Mouse (Mus musculus) CH12.LX (cell line): Measurements from ENCODE around the gene Actn2. TPM values are rescaled to one million over a fixed set of nuclear protein-coding genes. Genes with fewer than 3 reads are reported as not detected.

Experiments used
- DNase-seq: peaks from one replicate; pipeline ENCODE4 v3.0.0-alpha.2; 2013; ENCODE audit errors: extremely low read depth
- H3K27ac ChIP-seq: 2 replicates; pipeline ENCODE4 v1.5.1; 2012; ENCODE audit warnings: low read depth, mild to moderate bottlenecking, control low read depth, moderate library complexity; ENCODE audit not compliant: insufficient read depth
- H3K27me3 ChIP-seq: replicated peaks from 2 replicates; pipeline ENCODE3; 2012; ENCODE audit warnings: inconsistent platforms
- H3K36me3 ChIP-seq, 2 experiments: replicated peaks in 1 of 2; 2 replicates each; pipeline versions ENCODE3 to v1.6.1; 2012; ENCODE audit warnings: inconsistent platforms in 1 of 2, low read length in 1 of 2, mild to moderate bottlenecking in 1 of 2, mixed read lengths in 1 of 2, moderate library complexity in 1 of 2; ENCODE audit not compliant: control insufficient read depth in 1 of 2, insufficient read depth in 1 of 2
- H3K4me1 ChIP-seq, 2 experiments: 2 replicates each; pipeline ENCODE4 v1.6.1; 2012; ENCODE audit warnings: inconsistent platforms in 1 of 2, moderate library complexity in 1 of 2; ENCODE audit not compliant: insufficient read depth in 2 of 2, control insufficient read depth in 1 of 2
- H3K4me2 ChIP-seq: 2 replicates; pipeline ENCODE4 v1.6.1; 2012; ENCODE audit warnings: low read depth, mild to moderate bottlenecking, control low read depth; ENCODE audit not compliant: poor library complexity, insufficient read depth, severe bottlenecking
- H3K4me3 ChIP-seq, 3 experiments: fragments of 150-350 bp in 1 of 3; sonication (generic) in 1 of 3; replicated peaks in 1 of 3; 2 replicates each; pipeline versions ENCODE3 to v1.5.1; 2011 to 2012; ENCODE audit warnings: low read depth in 2 of 3, low read length in 2 of 3, mild to moderate bottlenecking in 2 of 3, moderate library complexity in 2 of 3, control low read depth in 1 of 3, improper control_type of control experiment in 1 of 3, inconsistent platforms in 1 of 3, mixed read lengths in 1 of 3; ENCODE audit not compliant: poor library complexity in 1 of 3
- H3K79me2 ChIP-seq: replicated peaks from 2 replicates; pipeline ENCODE4 v1.6.1; 2012; ENCODE audit warnings: mild to moderate bottlenecking, moderate library complexity; ENCODE audit not compliant: control insufficient read depth, poor library complexity, insufficient read depth, severe bottlenecking; ENCODE audit errors: extremely low read depth
- H3K9ac ChIP-seq: 2 replicates; pipeline ENCODE4 v1.6.1; 2012; ENCODE audit warnings: low read depth, mild to moderate bottlenecking, control low read depth, moderate library complexity; ENCODE audit not compliant: insufficient read depth
- H3K9me3 ChIP-seq: replicated peaks from 2 replicates; pipeline ENCODE3; 2012; ENCODE audit warnings: low read length, inconsistent platforms, mixed read lengths
- BHLHE40 ChIP-seq: IDR thresholded peaks from 2 replicates; pipeline ENCODE4 v1.6.1; 2011; ENCODE audit warnings: mild to moderate bottlenecking, low read depth, low read length, improper control_type of control experiment
- CHD2 ChIP-seq: IDR thresholded peaks from 2 replicates; pipeline ENCODE4 v1.6.1; 2011; ENCODE audit warnings: low read length, improper control_type of control experiment
- CTCF ChIP-seq, 2 experiments: IDR thresholded peaks in 1 of 2; conservative IDR thresholded peaks in 1 of 2; 2 replicates each; pipeline ENCODE4 v1.5.1; 2011 to 2012; ENCODE audit warnings: low read depth in 2 of 2, low read length in 2 of 2, improper control_type of control experiment in 1 of 2, inconsistent platforms in 1 of 2, mild to moderate bottlenecking in 1 of 2, moderate library complexity in 1 of 2
- ETS1 ChIP-seq: conservative IDR thresholded peaks from 2 replicates; pipeline ENCODE4 v1.6.1; 2012; ENCODE audit warnings: low read depth, mild to moderate bottlenecking, inconsistent platforms, low read length, improper control_type of control experiment, moderate library complexity
- GABPA ChIP-seq: IDR thresholded peaks from 2 replicates; pipeline ENCODE4 v1.6.1; 2012; ENCODE audit warnings: low read depth, low read length, improper control_type of control experiment, inconsistent platforms; ENCODE audit not compliant: insufficient replicate concordance
- HCFC1 ChIP-seq: IDR thresholded peaks from 2 replicates; pipeline ENCODE4 v1.6.1; 2012; ENCODE audit warnings: low read depth, mild to moderate bottlenecking, inconsistent platforms, low read length, improper control_type of control experiment
- IRF4 ChIP-seq: IDR thresholded peaks from 2 replicates; pipeline ENCODE4 v1.6.1; 2014; ENCODE audit warnings: low read depth, mild to moderate bottlenecking, inconsistent platforms, low read length, improper control_type of control experiment
- JUN ChIP-seq: IDR thresholded peaks from 2 replicates; pipeline ENCODE4 v1.6.1; 2011; ENCODE audit warnings: low read depth, mild to moderate bottlenecking, low read length, improper control_type of control experiment, moderate library complexity; ENCODE audit not compliant: insufficient read depth
- JUND ChIP-seq: conservative IDR thresholded peaks from 2 replicates; pipeline ENCODE4 v1.6.1; 2011; ENCODE audit warnings: low read depth, low read length, improper control_type of control experiment
- KAT2A ChIP-seq: IDR thresholded peaks from 2 replicates; pipeline ENCODE4 v1.6.1; 2012; ENCODE audit warnings: low read length, improper control_type of control experiment, inconsistent platforms; ENCODE audit not compliant: insufficient replicate concordance
- MAX ChIP-seq: IDR thresholded peaks from 2 replicates; pipeline ENCODE4 v1.6.1; 2011; ENCODE audit warnings: low read length, improper control_type of control experiment
- MAZ ChIP-seq: IDR thresholded peaks from 2 replicates; pipeline ENCODE4 v1.6.1; 2012; ENCODE audit warnings: low read depth, mild to moderate bottlenecking, inconsistent platforms, low read length, improper control_type of control experiment, moderate library complexity
- MXI1 ChIP-seq: IDR thresholded peaks from 2 replicates; pipeline ENCODE4 v1.6.1; 2011; ENCODE audit warnings: mild to moderate bottlenecking, low read depth, low read length, improper control_type of control experiment
- MYC ChIP-seq: IDR thresholded peaks from 2 replicates; pipeline ENCODE4 v1.6.1; 2011; ENCODE audit warnings: low read depth, mild to moderate bottlenecking, improper control_type of control experiment, low read length
- NELFE ChIP-seq: IDR thresholded peaks from 2 replicates; pipeline ENCODE4 v1.6.1; 2011; ENCODE audit warnings: low read depth, low read length, improper control_type of control experiment
- PAX5 ChIP-seq: IDR thresholded peaks from 2 replicates; pipeline ENCODE4 v1.6.1; 2012; ENCODE audit warnings: low read length, inconsistent platforms, mixed read lengths
- POLR2A ChIP-seq: IDR thresholded peaks from 2 replicates; pipeline ENCODE4 v1.6.1; 2011; ENCODE audit warnings: low read depth, mild to moderate bottlenecking, improper control_type of control experiment, low read length
- SIN3A ChIP-seq: IDR thresholded peaks from 2 replicates; pipeline ENCODE4 v1.6.1; 2012; ENCODE audit warnings: low read length, improper control_type of control experiment, inconsistent platforms
- TBP ChIP-seq: conservative IDR thresholded peaks from 2 replicates; pipeline ENCODE4 v1.6.1; 2011; ENCODE audit warnings: low read depth, low read length, improper control_type of control experiment
- TCF12 ChIP-seq: IDR thresholded peaks from 2 replicates; pipeline ENCODE4 v1.6.1; 2014; ENCODE audit warnings: low read depth, mild to moderate bottlenecking, inconsistent platforms, low read length, improper control_type of control experiment
- USF1 ChIP-seq: IDR thresholded peaks from 2 replicates; pipeline ENCODE4 v1.6.1; 2014; ENCODE audit warnings: low read depth, mild to moderate bottlenecking, inconsistent platforms, low read length, improper control_type of control experiment
- USF2 ChIP-seq: conservative IDR thresholded peaks from 2 replicates; pipeline ENCODE4 v1.6.1; 2011; ENCODE audit warnings: low read depth, low read length, improper control_type of control experiment
- ZC3H11A ChIP-seq: IDR thresholded peaks from 2 replicates; pipeline ENCODE4 v1.6.1; 2012; ENCODE audit warnings: low read depth, mild to moderate bottlenecking, inconsistent platforms, low read length, improper control_type of control experiment
- ZKSCAN1 ChIP-seq: IDR thresholded peaks from 2 replicates; pipeline ENCODE4 v1.6.1; 2012; ENCODE audit warnings: low read depth, inconsistent platforms, low read length, improper control_type of control experiment, borderline replicate concordance
- dilution Hi-C: fragments of 300-500 bp; cut with MboI; formaldehyde crosslinking; loops from 2 replicates; pipeline ENCODE4 v1.14.3; 2020; ENCODE audit warnings: low sequenced_read_pairs; ENCODE audit not compliant: extremely low pct_unique_long_range_greater_than_20kb, extremely low pct_ligation_motif_present
- in situ Hi-C: fragments of 300-500 bp; cut with MboI; formaldehyde crosslinking; loops from 3 replicates; pipeline ENCODE4 v1.14.3; 2019; ENCODE audit warnings: low sequenced_read_pairs, low pct_ligation_motif_present, low pct_unique_long_range_greater_than_20kb, mixed read lengths
- polyA plus RNA-seq: library from polyadenylated mRNA; unstranded; fragments of >175 nt; gene quantifications from 2 replicates; pipeline ENCODE4 v1.2.1, GENCODE M21; 2012; ENCODE audit warnings: low read depth; ENCODE audit not compliant: insufficient read length
- total RNA-seq, 2 experiments: library from RNA; depleted of rRNA; stranded (reverse); fragments of 300-350 nt in 1 of 2; fragments of >200 nt in 1 of 2; gene quantifications; 2 replicates each; pipeline ENCODE4 v1.2.3; 2012 to 2014

Actn2 gene
- total and polyA plus RNA-seq, 3 experiments = not detected

- H3K4me3 ChIP-seq = no peak overlapping the region
- no peaks in the 10 kb centered on the region for H3K4me1 ChIP-seq
- in situ Hi-C loops = no loop called here
- no peak overlapping the region for H3K4me2 ChIP-seq
- DNase-seq = no peak
- TF ChIP-seq JUN = no peak
- H3K36me3 ChIP-seq = no peaks in the 10 kb centered on the region
- H3K27ac ChIP-seq = no peak overlapping the region
- dilution Hi-C loops = no loop called here
- H3K79me2 ChIP-seq = no peaks in the 10 kb centered on the region
- no peaks in the 10 kb centered on the region for H3K9me3 ChIP-seq
- H3K9ac ChIP-seq = no peak overlapping the region
- no peaks in the 10 kb centered on the region for H3K27me3 ChIP-seq
Measured at GRCm38 (mm10) chr13:12314173-12314572, 26.4 kb downstream of the Actn2 start.

GRCm38 (mm10) chr13:12311930-12312492 lies 28.5 kb downstream of the Actn2 start:
- H3K27me3 ChIP-seq = no peaks in the 10 kb centered on the region
- H3K9me3 ChIP-seq = no peaks in the 10 kb centered on the region
- TF ChIP-seq TBP (no peak), NELFE (no peak), IRF4 (no peak), PAX5 (no peak), MXI1 (no peak), CHD2 (no peak), POLR2A (no peak), BHLHE40 (no peak), MYC (no peak), MAZ (no peak), TCF12 (no peak), USF1 (no peak), CTCF (conservative IDR thresholded peaks at IDR 0.05 in 1 of 2, IDR thresholded peaks at IDR 0.05 in 1 of 2; ENCODE audit: low read depth in 2 of 2, low read length in 2 of 2) (no peak), USF2 (no peak)
- dilution Hi-C loops = no loop called here
- H3K4me1 ChIP-seq = no peaks in the 10 kb centered on the region
- DNase-seq = no peak
- no peak overlapping the region for H3K27ac ChIP-seq
- no peaks in the 10 kb centered on the region for H3K79me2 ChIP-seq
- H3K36me3 ChIP-seq = no peaks in the 10 kb centered on the region
- H3K4me2 ChIP-seq = no peak overlapping the region
- in situ Hi-C loops = no loop called here
- no peak overlapping the region for H3K4me3 ChIP-seq
- no peak overlapping the region for H3K9ac ChIP-seq

GRCm38 (mm10) chr13:12311371-12311770 lies 29.2 kb downstream of the Actn2 start:
- H3K27ac ChIP-seq = no peak overlapping the region
- H3K4me2 ChIP-seq = no peak overlapping the region
- no peak overlapping the region for H3K9ac ChIP-seq
- dilution Hi-C loops = no loop called here
- H3K4me3 ChIP-seq = no peak overlapping the region
- no peaks in the 10 kb centered on the region for H3K79me2 ChIP-seq
- no peak for DNase-seq
- TF ChIP-seq JUND (no peak), SIN3A (no peak), USF2 (no peak), MYC (no peak), HCFC1 (no peak), POLR2A (no peak), MAX (no peak), CHD2 (no peak), ZC3H11A (no peak), ETS1 (no peak), IRF4 (no peak), GABPA (no peak), KAT2A (no peak), MAZ (no peak), ZKSCAN1 (no peak)
- H3K4me1 ChIP-seq = no peaks in the 10 kb centered on the region
- H3K36me3 ChIP-seq = no peaks in the 10 kb centered on the region
- no peaks in the 10 kb centered on the region for H3K27me3 ChIP-seq
- in situ Hi-C loops = no loop called here
- no peaks in the 10 kb centered on the region for H3K9me3 ChIP-seq
